Mouse (Mus musculus): ENCODE results near the gene Gin1.

GRCm38 (mm10) chr1:97746261-97746660 lies 23.7 kb upstream of the Gin1 start:
- TF ChIP-seq CTCF (IDR thresholded peaks at IDR 0.05; ENCODE audit: borderline replicate concordance, insufficient read depth, low read length) = no peak
- no peak for TF ChIP-seq POLR2A (IDR thresholded peaks at IDR 0.05; ENCODE audit: low read depth, low read length)

All from embryonic fibroblast, embryonic 13.5 days (primary cell).